Mouse (Mus musculus) gastrocnemius, postnatal 25 days (tissue): ENCODE measurements around the gene Thsd7b. TPM values are rescaled to one million over a fixed set of nuclear protein-coding genes. Genes with fewer than 3 reads are reported as not detected.

Source experiments
- DNase-seq: peaks from one replicate; pipeline ENCODE4 v3.0.0; 2022
- total RNA-seq, 2 experiments: library from RNA; stranded (reverse); gene quantifications; 1 replicate in 1 of 2; 2 replicates in 1 of 2; pipeline ENCODE4 v1.2.3; 2021

The Thsd7b gene
- total RNA-seq, 2 experiments from 2014 or later: 0.51 to 0.64 TPM

GRCm38 (mm10) chr1:129519751-129520150 lies 246.6 kb downstream of the Thsd7b start:
- no peak for DNase-seq

DNA sequence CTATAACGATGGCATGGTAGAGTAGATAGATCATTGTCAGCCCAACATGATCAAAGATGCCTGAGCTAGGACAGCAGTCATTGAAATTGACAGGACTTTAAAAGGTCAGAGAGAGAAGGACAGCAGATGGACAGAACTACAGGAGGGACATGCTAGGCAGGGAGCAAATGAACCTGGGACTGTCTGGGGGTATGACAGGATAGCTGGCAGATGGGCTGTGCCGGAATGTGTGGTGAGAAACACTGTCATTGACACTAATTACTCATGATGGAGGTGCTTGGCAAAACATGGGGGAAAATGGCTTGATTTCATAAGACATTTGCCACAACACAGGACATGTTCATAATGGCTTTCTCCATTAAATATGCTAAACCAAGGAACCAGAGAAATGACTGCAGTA lies 253.9 kb downstream of the Thsd7b start:
- DNase-seq: no peak

DNA sequence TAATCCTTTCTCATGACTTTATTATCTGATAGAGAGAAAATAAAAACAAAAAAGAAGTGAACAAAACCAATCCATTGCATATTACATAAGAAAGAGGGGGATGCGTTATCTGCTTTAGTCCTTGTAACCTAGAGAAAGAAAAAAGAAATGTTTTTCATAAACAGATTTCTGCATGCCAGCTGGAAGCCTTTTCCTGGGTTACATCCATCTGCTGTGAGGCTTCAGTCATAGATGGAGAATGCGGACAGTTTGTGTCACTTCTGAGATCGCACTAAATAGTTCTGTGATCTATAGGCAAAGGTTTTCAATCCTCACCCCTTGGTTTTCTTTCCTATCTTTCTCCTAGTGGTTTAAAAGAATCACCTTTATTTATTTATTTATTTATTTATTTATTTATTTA lies 259.1 kb downstream of the Thsd7b start:
- no peak for DNase-seq

- DNase-seq: no peak
Measured at GRCm38 (mm10) chr1:129538508-129538907, 265.4 kb downstream of the Thsd7b start.

- no peak for DNase-seq
Measured at GRCm38 (mm10) chr1:129538970-129539369, 265.9 kb downstream of the Thsd7b start.

DNA sequence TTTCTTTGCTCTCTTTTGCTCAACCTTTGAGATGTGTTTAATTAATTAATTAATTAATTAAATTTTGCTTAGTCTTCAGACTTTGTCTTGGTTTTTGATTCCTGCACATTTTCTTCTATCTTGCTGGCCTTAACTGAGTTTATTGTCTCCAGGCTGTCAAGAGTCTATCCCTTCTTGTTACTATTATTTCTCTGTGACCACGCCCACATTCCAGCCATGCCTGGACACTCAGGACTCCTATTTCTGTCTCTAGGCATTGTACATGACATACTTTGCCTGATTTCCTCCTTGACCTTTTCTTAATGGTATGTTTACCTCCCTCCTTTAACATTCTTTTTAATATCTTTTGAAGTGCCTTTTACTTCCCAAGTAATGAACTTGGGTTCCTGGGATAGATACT lies 267.6 kb downstream of the Thsd7b start:
- no peak for DNase-seq

GRCm38 (mm10) chr1:129542563-129543146 lies 269.6 kb downstream of the Thsd7b start:
- no peak for DNase-seq

- no peak for DNase-seq
Measured at GRCm38 (mm10) chr1:129543169-129543568, 270.1 kb downstream of the Thsd7b start.

DNA sequence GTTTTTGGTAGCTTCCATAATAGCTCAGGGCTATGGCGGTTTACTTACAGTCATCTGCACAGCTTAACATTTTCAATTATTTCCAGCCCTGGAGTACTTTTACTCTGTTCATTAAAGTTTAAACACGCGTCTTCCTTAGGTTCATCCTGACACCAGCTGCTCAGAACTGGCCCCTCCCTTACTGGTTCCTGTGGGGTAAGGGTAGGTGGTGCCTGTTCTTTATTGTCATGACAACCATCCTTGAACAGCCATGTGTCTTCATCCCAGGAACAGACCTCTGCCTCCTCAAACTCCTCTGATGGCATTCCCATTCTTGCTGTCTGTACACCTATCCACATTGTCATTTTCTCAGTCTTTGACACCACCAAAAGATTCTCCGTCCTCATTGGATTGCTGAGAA lies 285.0 kb downstream of the Thsd7b start:
- no peak for DNase-seq

- no peak for DNase-seq
Measured at GRCm38 (mm10) chr1:129559137-129559536, 286.0 kb downstream of the Thsd7b start.

DNA sequence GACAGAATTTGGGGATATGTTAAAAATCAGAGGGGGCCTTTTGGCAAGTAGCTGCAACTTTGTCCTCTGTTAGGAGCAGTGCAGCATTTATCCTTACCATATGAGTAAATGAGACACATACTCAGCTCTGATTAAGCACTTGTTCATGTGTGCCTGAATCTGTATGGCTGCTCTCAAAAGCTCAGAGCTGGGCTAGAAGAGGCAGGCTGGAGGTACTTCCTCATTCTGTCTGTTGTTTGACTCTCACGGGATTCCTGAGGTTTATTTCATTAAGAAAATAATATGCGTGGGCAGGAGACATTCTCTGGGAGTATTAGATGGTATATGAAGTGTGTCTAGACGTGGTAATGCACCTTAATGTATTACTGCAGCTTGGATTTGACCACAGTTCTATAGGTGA lies 286.7 kb downstream of the Thsd7b start:
- DNase-seq: no peak

- no peak for DNase-seq
Measured at GRCm38 (mm10) chr1:129562707-129563106, 289.6 kb downstream of the Thsd7b start.

DNA sequence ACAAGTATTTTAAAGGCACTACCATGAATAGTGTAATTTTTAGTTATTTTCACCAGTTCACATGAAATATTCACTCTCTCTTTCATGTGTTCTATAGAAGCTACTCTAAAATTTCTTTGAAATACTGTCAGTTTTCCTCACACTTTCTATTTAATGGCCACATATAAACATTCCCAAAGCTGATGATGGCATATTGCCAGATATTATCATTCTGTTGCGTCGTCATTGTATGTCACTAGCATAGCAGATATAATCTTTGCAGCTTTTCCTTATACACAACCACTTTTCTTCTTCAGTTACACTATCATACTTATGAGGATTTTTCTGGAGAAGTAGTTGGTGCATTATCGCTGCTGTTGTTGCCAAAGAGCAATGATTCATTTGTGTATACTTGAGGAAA lies 297.4 kb downstream of the Thsd7b start:
- DNase-seq: no peak

- DNase-seq: no peak
Measured at GRCm38 (mm10) chr1:129579955-129580354, 306.9 kb downstream of the Thsd7b start.

GRCm38 (mm10) chr1:129586635-129587034 lies 313.5 kb downstream of the Thsd7b start:
- no peak for DNase-seq

GRCm38 (mm10) chr1:129589366-129590002 lies 316.4 kb downstream of the Thsd7b start:
- no peak for DNase-seq

DNA sequence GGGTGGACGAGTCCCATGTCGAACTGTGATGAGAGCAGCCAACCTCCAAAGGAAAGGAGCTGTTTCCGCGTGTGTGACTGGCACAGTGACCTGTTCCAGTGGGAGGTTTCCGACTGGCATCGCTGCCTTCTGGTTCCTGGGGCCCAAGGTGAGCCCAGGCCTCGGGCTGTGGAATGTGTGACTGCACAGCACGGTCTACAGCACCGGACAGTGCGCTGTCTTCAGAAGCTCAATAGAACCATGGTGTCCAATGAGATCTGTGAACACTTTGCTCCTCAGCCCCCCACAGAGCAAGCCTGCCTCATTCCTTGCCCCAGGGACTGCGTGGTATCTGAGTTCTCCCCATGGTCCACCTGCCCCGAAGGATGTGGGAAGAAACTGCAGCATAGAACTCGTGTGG lies 322.3 kb downstream of the Thsd7b start:
- no peak for DNase-seq

DNA sequence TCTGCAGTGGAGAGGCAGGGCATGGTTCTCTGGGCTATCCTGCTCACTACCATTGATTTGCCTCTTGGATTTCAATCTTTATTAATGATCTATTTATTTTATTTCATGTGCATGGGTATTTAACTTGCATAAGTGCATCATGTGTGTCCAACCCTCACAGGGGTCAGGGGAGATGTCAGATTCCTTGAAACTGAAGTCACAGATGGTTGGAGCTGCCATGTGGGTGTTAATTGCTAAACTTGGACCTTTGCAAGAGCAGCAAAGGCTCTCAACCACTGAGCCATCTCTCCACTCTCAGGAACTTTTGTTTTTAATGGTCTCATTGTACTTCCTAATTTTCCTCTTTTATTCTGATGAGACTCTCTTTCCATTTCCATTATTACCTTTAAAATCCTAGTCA lies 327.8 kb downstream of the Thsd7b start:
- DNase-seq: no peak

DNA sequence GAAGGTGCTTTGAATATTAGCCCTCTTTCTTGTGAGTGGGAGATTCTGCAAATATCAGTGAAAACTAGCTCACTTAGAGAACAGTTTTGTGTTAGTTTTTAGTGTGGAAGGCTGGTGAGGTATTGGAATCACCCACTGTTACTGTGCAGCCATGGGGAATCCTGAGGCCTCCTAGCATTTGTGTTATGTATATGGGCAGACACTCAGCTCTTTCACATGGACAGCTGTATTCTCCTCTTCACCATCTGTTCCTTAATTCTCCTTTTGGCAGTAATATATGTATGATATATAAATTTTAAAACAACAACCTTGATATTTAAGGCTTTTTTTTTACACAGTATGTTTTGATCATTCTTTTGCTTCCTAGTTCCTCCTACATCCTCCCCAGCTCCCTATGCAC lies 329.2 kb downstream of the Thsd7b start:
- no peak for DNase-seq

- DNase-seq: no peak
Measured at GRCm38 (mm10) chr1:129608395-129608794, 335.3 kb downstream of the Thsd7b start.

GRCm38 (mm10) chr1:129616080-129616479 lies 343.0 kb downstream of the Thsd7b start:
- DNase-seq: no peak

- DNase-seq: no peak
Measured at GRCm38 (mm10) chr1:129619440-129620301, 346.6 kb downstream of the Thsd7b start.

DNA sequence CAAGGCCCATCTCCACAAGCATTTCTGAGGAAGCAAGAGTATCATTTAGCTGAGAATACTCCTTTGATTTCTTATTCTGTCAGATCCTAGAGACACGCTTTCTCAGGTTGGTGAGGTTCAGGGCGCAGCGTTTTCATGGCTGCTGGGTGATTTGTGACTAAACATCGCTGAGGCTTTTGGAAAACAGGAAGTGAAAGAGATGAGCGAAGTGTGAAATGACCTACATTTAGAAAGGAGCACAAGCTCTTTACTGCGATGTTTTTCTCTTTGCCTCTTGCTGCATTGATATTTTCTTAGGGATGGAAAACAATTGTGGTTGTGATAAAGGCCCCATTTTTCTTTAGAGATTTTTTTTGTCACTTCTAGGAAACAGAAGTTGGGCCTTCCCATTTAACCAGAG lies 351.4 kb downstream of the Thsd7b start:
- DNase-seq: no peak
